Mouse (Mus musculus): ENCODE results near the gene Pde4c.

DNA sequence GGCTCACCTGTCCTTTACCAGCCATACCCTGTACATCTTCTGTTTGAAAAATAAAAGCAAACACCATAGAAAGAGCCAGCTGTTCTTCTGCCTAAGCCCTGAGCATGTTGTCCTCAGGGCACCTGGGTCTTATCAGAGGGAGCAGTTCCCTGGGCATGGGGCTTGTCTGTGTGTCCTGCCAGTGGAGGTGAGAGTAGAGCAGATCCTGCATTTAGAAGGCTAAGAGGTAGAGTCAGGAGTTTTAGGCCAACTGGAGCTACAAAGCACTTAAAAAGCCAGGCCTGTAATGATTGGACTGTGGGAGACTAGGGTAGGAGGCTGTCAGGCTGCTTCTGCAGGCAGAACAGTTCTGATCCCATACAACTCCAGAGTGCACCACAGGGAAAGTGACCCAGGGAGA is 44.8 kb upstream of the Pde4c start:
- TF ChIP-seq GATA1 (IDR thresholded peaks at IDR 0.05; ENCODE audit: low read length) (no peak), TAL1 (IDR thresholded peaks at IDR 0.05; ENCODE audit: low read length) (no peak)

All from erythroblast, embryonic 14.5 days (primary cell).